Mouse (Mus musculus) MN1 (cell line): ENCODE measurements around the gene Olfr666.
"Not testable (repeated sequence)": the region's sequence is repeated elsewhere in the genome, so short reads cannot be mapped to it uniquely, and the experiment has no call there.

Experiments used
- DNase-seq: peaks from one replicate; pipeline ENCODE4 v3.0.0-alpha.2; 2016; ENCODE audit warnings: low spot score

Gene Olfr666

GRCm38 (mm10) chr7:104895852-104896251, at the start of gene Olfr666:
Olfr666 (minus strand) TSS chr7:104895952.
- no peak for DNase-seq

GRCm38 (mm10) chr7:104933940-104934339, 38.2 kb upstream of the Olfr666 start, which contains the start of gene Olfr669:
Olfr669 (plus strand) TSS chr7:104934240.
- no peak for DNase-seq

DNA sequence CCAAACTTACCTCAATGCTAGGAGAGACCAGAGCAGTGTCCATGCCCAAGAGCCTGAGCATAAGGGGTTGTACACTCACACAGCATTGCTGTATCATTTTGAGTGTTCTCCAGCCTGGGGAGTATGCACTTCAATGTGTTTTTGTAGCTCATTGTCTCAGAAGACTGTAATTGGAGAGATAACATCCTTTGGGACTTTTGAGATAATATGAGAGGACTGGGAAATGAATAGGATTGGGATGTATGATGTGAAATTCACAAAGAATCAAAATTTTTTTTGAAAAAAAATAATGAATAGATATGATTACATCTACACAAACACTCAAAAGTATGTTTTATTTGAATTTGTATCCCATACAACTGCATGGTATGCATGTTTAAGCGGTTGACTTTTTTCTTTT, 32.2 kb upstream of the Olfr666 start, which contains the start of gene Olfr668:
Gene Olfr668, minus strand, starts transcription at position 101 of the 400 bp plus-strand sequence.
- DNase-seq, result no peak

DNA sequence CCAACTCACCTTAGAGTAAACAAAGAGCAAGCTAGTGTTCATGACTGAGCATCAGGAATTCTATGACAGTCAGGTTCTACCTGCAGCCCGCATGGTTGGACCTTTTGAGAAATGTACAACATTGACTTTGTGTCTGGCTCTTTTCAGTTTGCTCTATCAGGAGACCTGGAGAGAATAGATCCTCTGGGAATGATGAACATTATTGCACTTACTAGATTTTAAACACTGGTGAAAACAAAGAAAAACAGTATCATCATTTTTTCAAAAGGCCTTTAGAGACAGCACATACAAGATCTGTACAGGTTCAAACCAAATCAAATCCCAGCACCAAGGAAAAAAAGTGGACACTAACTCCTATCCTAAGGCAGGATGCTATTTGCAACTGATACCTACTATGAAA, 25.6 kb upstream of the Olfr666 start, which contains the start of gene Olfr667:
Gene Olfr667, minus strand, starts transcription at position 101 of the 400 bp plus-strand sequence.
- DNase-seq, result no peak

- no peak for DNase-seq
These were observed 18.0 kb downstream of the Olfr666 start, which contains the start of gene Olfr665 for GRCm38 (mm10) chr7:104877731-104878130. Olfr665 (plus strand) TSS chr7:104878031.

GRCm38 (mm10) chr7:104861381-104861780, 34.4 kb downstream of the Olfr666 start:
- DNase-seq, result no peak

DNA sequence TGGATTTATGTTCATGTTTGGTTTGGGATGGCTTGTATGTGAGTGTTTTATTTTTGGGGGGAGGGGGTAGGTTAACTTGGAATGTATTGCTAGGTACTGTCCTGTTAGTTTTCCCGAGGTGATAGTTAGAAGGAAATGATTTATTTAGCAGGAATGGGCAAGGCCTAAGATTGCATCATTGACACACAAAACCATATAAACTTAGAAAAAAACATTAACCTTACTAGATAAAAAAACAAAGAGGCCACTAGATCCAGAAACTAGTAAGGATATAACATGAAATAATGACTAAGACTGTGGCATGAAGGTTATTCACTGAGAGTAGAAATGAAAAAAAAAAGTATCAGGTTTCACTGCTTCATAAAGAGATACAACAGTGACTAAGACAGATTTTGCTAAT, 38.1 kb downstream of the Olfr666 start:
- DNase-seq, result no peak

DNA sequence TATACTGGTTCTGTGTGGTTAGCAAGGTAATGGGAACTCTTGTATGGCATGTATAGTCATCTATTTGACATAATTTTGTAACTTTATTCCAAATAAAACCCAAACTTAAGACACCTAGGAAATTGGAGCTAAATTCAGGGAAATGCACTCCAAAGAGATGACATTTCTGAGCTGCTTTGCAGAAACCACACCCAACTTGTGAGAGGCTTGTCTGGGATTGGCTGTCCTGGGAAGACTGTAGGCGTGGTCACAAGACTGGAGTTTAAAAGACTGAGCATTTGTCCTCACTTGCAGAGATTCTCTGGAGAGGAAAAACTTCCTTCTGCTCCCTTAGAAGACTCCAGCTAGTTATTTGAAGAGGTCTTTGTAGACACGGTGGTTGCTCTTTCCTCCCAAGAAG, 39.0 kb downstream of the Olfr666 start, which contains the start of gene Usp17la:
Gene Usp17la, plus strand, starts transcription at position 301 of the 400 bp plus-strand sequence.
- DNase-seq, result not testable (repeated sequence)

GRCm38 (mm10) chr7:104855248-104855750, 40.5 kb downstream of the Olfr666 start:
- DNase-seq, result no peak

- DNase-seq, result not testable (repeated sequence)
These were observed 44.2 kb downstream of the Olfr666 start for GRCm38 (mm10) chr7:104851546-104851945.

GRCm38 (mm10) chr7:104843731-104844287, 51.9 kb downstream of the Olfr666 start:
- no peak for DNase-seq

GRCm38 (mm10) chr7:104842503-104842902, 53.2 kb downstream of the Olfr666 start, which contains the start of gene Usp17lb:
Usp17lb (minus strand) TSS chr7:104842603.
- DNase-seq, result no peak
